Mouse (Mus musculus) midbrain, embryonic 11.5 days (tissue): ENCODE measurements around the gene Pcsk5. TPM values are rescaled to one million over a fixed set of nuclear protein-coding genes. Genes with fewer than 3 reads are reported as not detected.

Source experiments
- ATAC-seq: fragments of 200-750 bp; cut with Nextera tagmentation; 2 replicates; pipeline ENCODE4 v1.8.0; 2017; ENCODE audit warnings: moderate TSS enrichment, moderate library complexity; ENCODE audit not compliant: low FRiP score
- DNase-seq: peaks from one replicate; pipeline ENCODE4 v3.0.0; 2015; ENCODE audit warnings: low spot score; ENCODE audit errors: missing footprints
- H3K27ac ChIP-seq: fragments of 300-500 bp; sonication (generic); 2 replicates; pipeline ENCODE4 v1.5.1; 2014; ENCODE audit warnings: low read depth, low read length
- H3K27me3 ChIP-seq: fragments of 300-500 bp; sonication (generic); 2 replicates; pipeline ENCODE4 v1.6.1; 2014; ENCODE audit warnings: mild to moderate bottlenecking, low read length, moderate library complexity, mixed read lengths; ENCODE audit not compliant: control insufficient read depth, insufficient read depth
- H3K36me3 ChIP-seq: fragments of 300-500 bp; sonication (generic); 2 replicates; pipeline ENCODE4 v1.6.1; 2014; ENCODE audit warnings: mild to moderate bottlenecking, low read length, moderate library complexity, mixed read lengths; ENCODE audit not compliant: control insufficient read depth, insufficient read depth
- H3K4me1 ChIP-seq: fragments of 300-500 bp; sonication (generic); 2 replicates; pipeline ENCODE4 v1.6.1; 2014; ENCODE audit warnings: low read length; ENCODE audit not compliant: control insufficient read depth, insufficient read depth
- H3K4me2 ChIP-seq: fragments of 300-500 bp; sonication (generic); 2 replicates; pipeline ENCODE4 v1.6.1; 2014; ENCODE audit warnings: mild to moderate bottlenecking, moderate library complexity
- H3K4me3 ChIP-seq: fragments of 300-500 bp; sonication (generic); 2 replicates; pipeline ENCODE4 v1.5.1; 2014; ENCODE audit warnings: low read depth, low read length
- H3K9ac ChIP-seq: fragments of 300-500 bp; sonication (generic); 2 replicates; pipeline ENCODE4 v1.6.1; 2014; ENCODE audit warnings: low read length
- H3K9me3 ChIP-seq: fragments of 300-500 bp; sonication (generic); 2 replicates; pipeline ENCODE4 v1.6.1; 2016; ENCODE audit warnings: low read length; ENCODE audit not compliant: control insufficient read depth
- WGBS: fragments of 180-500 bp; shearing (Covaris S2); extraction: QIAGEN DNeasy Blood & Tissue Kit; methylation state at CpG from one replicate; pipeline ENCODE4 v1.1.7; 2014; 5-methylcytosine and 5-hydroxymethylcytosine counted together
- polyA plus RNA-seq: library from polyadenylated mRNA; unstranded; fragments of >200 nt; fragmentation: Nextera tagmentation; extraction: Ambion mirVana; gene quantifications from 2 replicates; pipeline ENCODE4 v1.2.1, GENCODE M21; 2014

Pcsk5 gene
- polyA plus RNA-seq, 1 experiment from 2014 or later: 6.5 TPM

DNA sequence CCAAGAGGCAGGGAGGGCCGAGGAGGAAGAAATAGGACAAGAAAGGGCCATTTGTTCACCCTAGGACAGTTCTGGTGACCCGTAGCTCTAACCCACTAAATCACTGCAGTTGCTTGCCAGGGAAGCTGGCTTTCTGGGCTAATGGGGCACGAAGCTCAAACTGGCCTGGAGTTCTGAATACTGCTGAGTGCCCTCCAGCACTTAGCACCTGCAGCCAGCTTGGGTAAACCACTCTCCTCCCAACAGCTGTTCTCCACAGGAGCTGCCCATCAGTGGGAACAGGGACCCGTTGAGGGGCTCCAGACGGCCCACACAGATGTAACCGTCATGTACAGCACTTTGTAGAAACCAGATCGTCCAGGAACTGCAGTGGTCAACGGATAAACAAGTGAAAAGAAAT, 246.1 kb downstream of the Pcsk5 start:
- H3K27ac ChIP-seq: no peak overlapping the region

DNA sequence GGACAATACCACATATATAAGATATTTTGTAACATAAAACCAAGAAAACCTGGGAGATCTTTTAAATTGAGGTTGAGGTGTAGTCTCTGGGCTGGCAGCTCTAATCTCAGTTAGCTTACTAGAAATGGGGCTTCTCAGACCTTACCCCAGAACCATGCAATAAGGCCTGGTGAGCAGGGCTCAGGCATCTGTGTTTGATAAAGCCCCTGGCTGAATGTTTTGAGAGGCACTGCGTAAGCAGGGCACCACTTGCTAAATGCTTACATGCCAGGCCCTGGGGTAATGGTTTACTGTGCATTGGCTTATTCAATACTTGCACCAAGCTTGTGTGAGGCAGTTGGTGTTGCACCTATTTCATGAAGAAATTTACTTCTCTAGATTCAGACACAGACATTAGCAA, 247.1 kb downstream of the Pcsk5 start:
- Histone ChIP-seq H3K4me2 (no peak overlapping the region), H3K27ac (no peak overlapping the region), H3K4me1 (peaks cover 3% of the 10 kb centered on the region; the same call in 1 of the 2 replicates), H3K9ac (no peak overlapping the region), H3K9me3 (no peaks in the 10 kb centered on the region), H3K27me3 (no peaks in the 10 kb centered on the region), H3K4me3 (no peak overlapping the region), H3K36me3 (no peaks in the 10 kb centered on the region)
- ATAC-seq (no peak), DNase-seq (peak; percentile 45)
- 88% methylated on average over 1 of the region's 1 CpGs for WGBS

More for the DNA sequence above, 246.1 kb downstream of the Pcsk5 start:
- 66% methylated on average over 8 of the region's 8 CpGs for WGBS
- Histone ChIP-seq H3K36me3 (no peaks in the 10 kb centered on the region), H3K4me3 (no peak overlapping the region), H3K27me3 (no peaks in the 10 kb centered on the region), H3K9me3 (no peaks in the 10 kb centered on the region), H3K4me2 (no peak overlapping the region), H3K9ac (no peak overlapping the region), H3K4me1 (peaks cover 3% of the 10 kb centered on the region; the same call in 1 of the 2 replicates)
- DNase-seq (peak; percentile 86), ATAC-seq (0 out of 2 replicates have a peak, but pooled peaks have one; percentile 40)

DNA sequence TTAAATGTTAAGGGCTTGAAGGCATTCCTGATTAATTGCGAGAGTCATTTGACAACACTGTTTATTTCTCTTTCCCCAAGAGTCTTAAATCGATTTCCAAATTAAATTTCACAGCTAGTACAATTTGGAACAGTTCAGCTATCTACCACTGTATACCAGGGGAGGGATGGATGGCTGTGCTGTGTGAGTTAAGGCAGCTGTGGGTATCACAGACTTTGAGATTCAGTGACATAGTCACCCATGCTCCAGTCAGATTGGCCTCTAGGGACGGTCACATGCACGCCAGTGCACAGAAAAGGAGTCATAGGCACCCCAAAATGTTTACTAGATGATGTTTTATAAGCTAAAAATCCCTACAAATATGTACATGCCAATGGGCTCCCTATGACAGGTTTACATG, 260.0 kb downstream of the Pcsk5 start:
- H3K36me3 ChIP-seq: no peaks in the 10 kb centered on the region
- no peaks in the 10 kb centered on the region for H3K27me3 ChIP-seq
- H3K4me1 ChIP-seq: no peaks in the 10 kb centered on the region
- 93% methylated on average over 4 of the region's 4 CpGs for WGBS
- H3K4me2 ChIP-seq: no peak overlapping the region
- no peak overlapping the region for H3K27ac ChIP-seq
- H3K4me3 ChIP-seq: no peak overlapping the region
- no peak for DNase-seq
- no peak overlapping the region for H3K9ac ChIP-seq
- no peaks in the 10 kb centered on the region for H3K9me3 ChIP-seq
- no peak for ATAC-seq

DNA sequence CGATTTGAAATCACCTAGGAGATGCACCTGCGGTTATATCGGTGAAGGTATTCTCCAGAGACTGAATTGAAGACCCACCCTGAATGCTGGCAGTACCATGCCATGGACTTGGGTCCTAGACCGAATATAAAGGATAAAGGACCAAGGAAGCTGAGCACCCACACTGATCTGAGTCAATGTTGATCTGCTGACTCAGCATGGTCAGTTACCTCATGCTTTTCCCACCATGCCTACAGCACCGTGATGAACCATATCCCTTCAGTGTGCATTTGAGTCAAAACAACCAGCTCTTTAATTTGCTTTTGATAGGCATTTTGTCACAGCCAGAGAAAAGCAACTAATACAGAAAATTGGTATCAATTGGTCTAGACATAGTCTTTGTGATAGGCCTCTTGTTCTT, 262.9 kb downstream of the Pcsk5 start:
- Histone ChIP-seq H3K4me1 (no peaks in the 10 kb centered on the region), H3K4me3 (no peak overlapping the region), H3K27me3 (no peaks in the 10 kb centered on the region), H3K9ac (no peak overlapping the region), H3K9me3 (no peaks in the 10 kb centered on the region), H3K36me3 (no peaks in the 10 kb centered on the region), H3K4me2 (no peak overlapping the region), H3K27ac (no peak overlapping the region)
- no peak for ATAC-seq
- no peak for DNase-seq
- 90% methylated on average over 5 of the region's 5 CpGs for WGBS

DNA sequence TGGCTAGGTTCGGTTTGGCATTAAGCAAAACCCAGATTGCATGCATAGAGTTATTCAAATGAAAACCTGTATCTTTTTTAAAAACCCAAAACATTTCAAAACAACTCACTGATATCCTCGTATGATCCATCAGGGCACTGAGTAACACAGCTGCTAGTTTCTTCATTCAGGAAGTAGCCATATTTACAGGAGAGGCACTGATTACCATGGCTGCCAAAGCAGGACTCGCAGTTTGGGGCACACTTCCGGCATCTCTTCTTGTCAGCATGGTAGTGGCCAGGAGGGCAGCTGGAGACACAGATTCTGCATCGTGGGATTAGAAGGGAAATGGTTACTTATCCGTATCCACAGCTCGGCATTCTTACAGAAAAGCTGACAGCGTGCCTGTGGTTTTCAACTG, 265.1 kb downstream of the Pcsk5 start:
- Histone ChIP-seq H3K4me2 (no peak overlapping the region), H3K27me3 (no peaks in the 10 kb centered on the region), H3K9ac (no peak overlapping the region), H3K9me3 (no peaks in the 10 kb centered on the region), H3K27ac (no peak overlapping the region), H3K36me3 (no peaks in the 10 kb centered on the region), H3K4me3 (no peak overlapping the region), H3K4me1 (no peaks in the 10 kb centered on the region)
- DNase-seq (no peak), ATAC-seq (no peak)
- WGBS: 87% methylated on average over 8 of the region's 8 CpGs

DNA sequence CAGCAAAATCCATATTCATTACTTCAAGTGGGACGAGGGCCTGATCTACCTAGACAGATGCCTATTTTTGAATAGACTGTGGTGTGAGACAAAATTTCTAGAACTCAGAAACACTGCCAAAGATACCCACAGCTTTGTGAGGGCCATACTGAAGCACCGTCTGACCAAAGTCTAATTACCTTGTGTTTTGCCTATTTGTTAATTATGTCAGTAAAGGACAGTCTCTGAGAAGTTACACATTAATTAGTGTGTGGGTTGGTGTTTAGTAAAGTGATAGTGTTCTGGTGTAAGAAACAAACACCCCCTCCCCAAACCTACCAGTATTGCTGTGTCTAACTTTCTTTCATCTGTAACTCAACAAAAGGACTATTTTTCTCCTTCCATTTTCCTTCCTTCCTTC, 266.5 kb downstream of the Pcsk5 start:
- ATAC-seq: no peak
- H3K4me3 ChIP-seq: no peak overlapping the region
- H3K27ac ChIP-seq: no peak overlapping the region
- DNase-seq: peak; percentile 35
- no peaks in the 10 kb centered on the region for H3K27me3 ChIP-seq
- no peaks in the 10 kb centered on the region for H3K36me3 ChIP-seq
- H3K4me2 ChIP-seq: no peak overlapping the region
- 87% methylated on average over 2 of the region's 2 CpGs for WGBS
- H3K9me3 ChIP-seq: no peaks in the 10 kb centered on the region
- no peaks in the 10 kb centered on the region for H3K4me1 ChIP-seq
- no peak overlapping the region for H3K9ac ChIP-seq

DNA sequence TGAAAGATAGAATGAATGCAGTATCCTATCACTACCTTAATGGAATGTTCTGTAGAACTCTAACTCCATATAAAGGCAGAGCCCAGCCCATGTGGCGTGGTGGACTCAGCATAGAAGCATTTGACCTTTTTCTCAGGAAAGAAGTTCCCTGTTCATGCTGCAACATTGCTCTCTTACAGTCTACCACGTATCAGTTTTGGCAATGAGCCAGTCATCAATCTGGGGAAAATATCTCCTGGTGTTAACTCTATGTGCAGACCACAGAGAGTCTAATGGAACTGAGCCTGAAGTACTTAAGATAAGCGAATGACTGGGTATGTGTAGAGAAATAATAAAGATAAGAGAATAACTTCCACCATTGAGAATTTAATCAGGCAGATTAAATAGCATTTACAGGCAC, 270.2 kb downstream of the Pcsk5 start:
- 80% methylated on average over 3 of the region's 3 CpGs for WGBS
- no peak for ATAC-seq
- Histone ChIP-seq H3K9me3 (no peaks in the 10 kb centered on the region), H3K4me2 (no peak overlapping the region), H3K27me3 (no peaks in the 10 kb centered on the region), H3K4me1 (no peaks in the 10 kb centered on the region), H3K9ac (no peak overlapping the region), H3K36me3 (no peaks in the 10 kb centered on the region), H3K4me3 (no peak overlapping the region), H3K27ac (no peak overlapping the region)
- DNase-seq: no peak

DNA sequence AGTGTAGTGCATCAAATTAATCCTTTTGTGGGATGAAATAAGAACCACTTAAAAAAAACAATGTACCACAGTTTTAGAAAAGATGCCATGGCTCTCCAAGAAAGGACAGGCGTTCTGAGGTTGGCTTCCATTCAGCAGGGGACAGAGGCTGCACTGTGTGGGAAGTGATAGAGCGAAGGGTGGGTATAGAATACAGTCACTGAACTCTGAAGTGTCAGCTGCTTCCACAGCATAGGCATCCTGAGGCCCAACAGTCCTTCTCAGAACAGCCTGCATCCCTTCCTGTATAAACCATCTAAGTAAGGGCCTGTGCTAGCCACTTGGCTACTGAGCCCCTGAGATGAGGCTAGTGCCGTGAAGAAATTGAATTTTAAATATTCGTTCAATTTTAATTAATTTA, 271.3 kb downstream of the Pcsk5 start:
- 80% methylated on average over 4 of the region's 4 CpGs for WGBS
- Histone ChIP-seq H3K27me3 (no peaks in the 10 kb centered on the region), H3K4me2 (no peak overlapping the region), H3K9ac (no peak overlapping the region), H3K4me3 (no peak overlapping the region), H3K27ac (no peak overlapping the region), H3K4me1 (no peaks in the 10 kb centered on the region), H3K9me3 (no peaks in the 10 kb centered on the region), H3K36me3 (no peaks in the 10 kb centered on the region)
- DNase-seq (no peak), ATAC-seq (no peak)

DNA sequence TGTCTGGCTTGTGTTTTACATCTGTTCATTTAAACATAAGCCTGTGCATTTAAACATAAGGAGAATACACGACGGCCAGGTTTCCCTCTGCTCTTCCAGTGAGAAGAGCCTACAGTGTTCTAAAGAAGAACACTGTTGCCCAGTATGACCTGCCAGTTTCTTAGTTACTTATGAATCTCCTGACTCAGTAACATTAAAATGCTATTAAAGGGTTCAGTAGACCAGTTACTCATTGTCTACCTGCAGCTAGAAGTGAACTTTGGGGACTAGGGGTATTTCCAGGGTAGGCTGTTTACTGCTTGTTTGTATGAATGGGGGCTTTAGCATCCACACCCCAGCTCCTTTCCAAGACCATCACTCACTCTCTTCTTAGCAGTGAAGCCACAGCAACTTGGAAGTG, 278.7 kb downstream of the Pcsk5 start:
- Histone ChIP-seq H3K27ac (no peak overlapping the region), H3K9me3 (no peaks in the 10 kb centered on the region), H3K9ac (no peak overlapping the region), H3K4me2 (no peak overlapping the region), H3K4me3 (no peak overlapping the region), H3K27me3 (no peaks in the 10 kb centered on the region), H3K36me3 (no peaks in the 10 kb centered on the region), H3K4me1 (no peaks in the 10 kb centered on the region)
- ATAC-seq (no peak), DNase-seq (no peak)
- 88% methylated on average over 2 of the region's 2 CpGs for WGBS

DNA sequence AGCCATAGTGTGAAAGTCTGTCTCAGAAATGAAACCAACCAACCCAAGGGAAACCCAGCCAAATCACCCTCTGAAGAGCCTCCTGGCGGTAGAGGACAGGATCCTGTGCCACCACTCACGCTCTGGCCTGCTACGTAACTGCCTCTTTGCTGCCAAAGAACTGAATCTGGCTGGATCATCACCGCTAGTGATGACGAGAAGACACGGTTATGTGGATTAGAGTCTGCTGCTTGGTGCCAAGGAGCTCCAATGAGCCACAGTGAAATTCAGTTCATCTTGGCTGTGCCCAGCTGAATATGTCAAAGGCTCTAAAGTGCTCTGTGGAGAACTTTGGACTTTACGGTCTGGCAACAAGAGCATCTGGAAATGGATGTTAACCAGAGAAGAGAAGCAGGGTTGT, 282.3 kb downstream of the Pcsk5 start:
- DNase-seq (no peak), ATAC-seq (no peak)
- no peak overlapping the region for H3K9ac ChIP-seq
- no peaks in the 10 kb centered on the region for H3K27me3 ChIP-seq
- H3K9me3 ChIP-seq: no peaks in the 10 kb centered on the region
- no peaks in the 10 kb centered on the region for H3K4me1 ChIP-seq
- no peak overlapping the region for H3K4me3 ChIP-seq
- no peak overlapping the region for H3K4me2 ChIP-seq
- WGBS: 97% methylated on average over 7 of the region's 7 CpGs
- no peaks in the 10 kb centered on the region for H3K36me3 ChIP-seq
- no peak overlapping the region for H3K27ac ChIP-seq
